Mouse (Mus musculus) cerebellum, adult 2 months (tissue): Measurements from ENCODE around the gene U2af1.

Experiments
- CTCF ChIP-seq: fragments of 200-500 bp; IDR thresholded peaks from 2 replicates; pipeline ENCODE4 v1.5.1; 2011; ENCODE audit warnings: low read depth, mild to moderate bottlenecking, control low read depth, low read length, moderate library complexity, borderline replicate concordance; ENCODE audit not compliant: insufficient read depth
- POLR2A ChIP-seq: fragments of 200-500 bp; IDR thresholded peaks from 2 replicates; pipeline ENCODE4 v1.6.1; 2011; ENCODE audit warnings: low read length, control low read depth, borderline replicate concordance; ENCODE audit not compliant: insufficient read depth

- TF ChIP-seq CTCF: no peak
- no peak for TF ChIP-seq POLR2A
Observed at GRCm38 (mm10) chr17:31658136-31658467, 590 bp downstream of the U2af1 start.
